Mouse (Mus musculus) kidney, embryonic 14.5 days (tissue): ENCODE results near the gene Pknox1. TPM values are rescaled to one million over a fixed set of nuclear protein-coding genes. Genes with fewer than 3 reads are reported as not detected.

Experiments used
- ATAC-seq: fragments of 200-750 bp; cut with Nextera tagmentation; 2 replicates; pipeline ENCODE4 v1.8.0; 2017; ENCODE audit warnings: moderate number of reproducible peaks, mild to moderate bottlenecking, moderate TSS enrichment, moderate library complexity; ENCODE audit not compliant: low FRiP score, low TSS enrichment
- H3K27ac ChIP-seq: fragments of 300-500 bp; sonication (generic); 2 replicates; pipeline ENCODE4 v1.5.1; 2014; ENCODE audit warnings: low read depth, mild to moderate bottlenecking, low read length, moderate library complexity, mixed read lengths
- H3K27me3 ChIP-seq: fragments of 300-500 bp; sonication (generic); 2 replicates; pipeline ENCODE4 v1.6.1; 2014; ENCODE audit warnings: mild to moderate bottlenecking, low read length; ENCODE audit not compliant: control insufficient read depth, insufficient read depth
- H3K36me3 ChIP-seq: fragments of 300-500 bp; sonication (generic); 2 replicates; pipeline ENCODE4 v1.6.1; 2014; ENCODE audit warnings: low read length, mixed read lengths; ENCODE audit not compliant: control insufficient read depth, insufficient read depth
- H3K4me1 ChIP-seq: fragments of 300-500 bp; sonication (generic); 2 replicates; pipeline ENCODE4 v1.6.1; 2014; ENCODE audit warnings: low read length, mixed read lengths; ENCODE audit not compliant: control insufficient read depth, insufficient read depth
- H3K4me2 ChIP-seq: fragments of 300-500 bp; sonication (generic); replicated peaks from 2 replicates; pipeline ENCODE4 v1.6.1; 2014; ENCODE audit warnings: low read depth, mild to moderate bottlenecking, low read length
- H3K4me3 ChIP-seq: fragments of 300-500 bp; sonication (generic); 2 replicates; pipeline ENCODE4 v1.5.1; 2014; ENCODE audit warnings: mild to moderate bottlenecking, low read length
- H3K9ac ChIP-seq: fragments of 300-500 bp; sonication (generic); 2 replicates; pipeline ENCODE4 v1.6.1; 2014; ENCODE audit warnings: low read depth, mild to moderate bottlenecking, low read length, moderate library complexity
- H3K9me3 ChIP-seq: fragments of 300-500 bp; sonication (generic); 2 replicates; pipeline ENCODE4 v1.6.1; 2016; ENCODE audit warnings: low read length; ENCODE audit not compliant: control insufficient read depth
- WGBS: fragments of 180-500 bp; shearing (Covaris S2); extraction: QIAGEN DNeasy Blood & Tissue Kit; methylation state at CpG from one replicate; pipeline ENCODE4 v1.1.7; 2014; 5-methylcytosine and 5-hydroxymethylcytosine counted together
- polyA plus RNA-seq: library from polyadenylated mRNA; unstranded; fragments of >200 nt; fragmentation: Nextera tagmentation; extraction: Ambion mirVana; gene quantifications from 2 replicates; pipeline ENCODE4 v1.2.1, GENCODE M21; 2014

The Pknox1 gene
- 27.1 and 44.0 TPM in 2 replicates for polyA plus RNA-seq

DNA sequence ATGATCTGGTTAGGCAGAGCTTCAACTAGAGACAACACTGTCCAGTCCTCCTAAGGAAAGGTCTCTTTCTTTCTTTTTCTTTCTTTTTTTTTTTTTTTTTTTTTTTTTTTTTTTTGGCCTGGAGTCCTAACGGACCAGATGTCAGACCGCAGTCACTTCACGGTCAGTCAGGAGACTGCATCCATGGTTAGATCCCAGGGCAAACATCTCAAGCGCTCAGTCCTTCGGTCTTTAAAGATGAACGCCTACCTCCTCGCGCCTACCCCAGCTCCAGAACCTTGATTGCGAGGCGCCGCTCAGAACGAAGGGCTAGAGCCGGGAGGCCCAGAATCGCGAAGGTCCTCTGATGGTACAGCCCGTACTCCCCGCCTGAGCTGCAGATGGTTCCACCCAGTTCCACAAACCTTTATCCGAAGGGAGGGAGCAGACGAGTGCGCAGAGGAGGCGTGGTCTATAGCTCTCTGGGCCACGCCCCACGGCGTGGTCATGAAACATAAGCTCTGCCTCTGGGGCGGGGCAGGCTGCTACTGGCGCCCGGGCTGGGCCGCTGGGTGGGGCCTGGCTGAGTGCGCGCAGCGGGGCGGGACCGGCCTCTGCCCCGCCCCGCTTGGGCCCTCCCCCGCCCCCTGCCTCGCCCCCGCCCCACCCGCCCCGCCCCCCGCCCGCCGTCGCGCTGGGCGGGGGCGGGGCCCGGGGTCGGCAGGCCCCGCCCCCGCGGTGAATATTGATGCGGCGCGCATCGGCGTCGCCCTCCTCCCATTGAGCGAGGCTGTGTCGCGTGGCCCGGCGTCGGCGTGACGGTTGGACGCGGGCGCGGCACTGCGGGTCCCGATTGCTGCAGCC lies at the start of gene Pknox1:
TSS of gene Pknox1 (plus strand) at position 720 of the 843 bp plus-strand sequence.
- peak within 1 kb of the TSS; percentile 91 for H3K9ac ChIP-seq
- no peaks in the 10 kb centered on the region for H3K27me3 ChIP-seq
- H3K4me3 ChIP-seq = peak within 1 kb of the TSS; percentile 86
- 0% methylated on average over 46 of the region's 72 CpGs for WGBS
- H3K4me1 ChIP-seq = peaks cover 25% of the 10 kb centered on the region
- H3K4me2 ChIP-seq = peak within 1 kb of the TSS; percentile 85
- H3K27ac ChIP-seq = peak within 1 kb of the TSS; percentile 89
- H3K9me3 ChIP-seq = no peaks in the 10 kb centered on the region
- ATAC-seq = peak; percentile 96
- H3K36me3 ChIP-seq = no peaks in the 10 kb centered on the region

DNA sequence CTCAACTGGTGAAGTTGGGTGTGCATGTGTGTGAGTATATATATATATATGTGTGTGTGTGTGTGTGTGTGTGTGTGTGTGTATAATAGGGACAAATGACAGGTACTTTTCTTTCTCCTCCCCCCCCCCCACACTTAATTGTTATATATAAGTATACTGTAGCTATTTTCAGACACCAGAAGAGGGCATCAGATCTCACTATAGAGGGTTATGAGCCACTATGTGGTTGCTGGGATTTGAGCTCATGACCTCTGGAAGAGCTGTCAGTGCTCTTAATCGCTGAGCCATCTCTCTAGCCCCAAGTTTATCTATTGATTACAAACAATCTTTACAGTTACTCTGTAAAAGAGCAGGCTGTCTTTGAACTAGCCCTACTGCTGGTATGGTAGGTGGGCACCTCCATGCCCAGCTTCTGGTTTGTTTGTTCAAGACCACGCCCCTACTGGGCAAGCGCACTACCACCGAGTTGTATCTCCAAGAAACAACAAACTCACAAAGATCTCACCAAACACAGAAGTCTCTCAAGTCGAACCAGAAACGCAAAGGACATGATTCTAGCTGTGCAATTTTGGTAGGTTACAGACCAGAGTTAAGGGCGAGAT lies 45.1 kb upstream of the Pknox1 start:
- H3K27me3 ChIP-seq = no peaks in the 10 kb centered on the region
- H3K9me3 ChIP-seq = no peaks in the 10 kb centered on the region
- peak; percentile 58; the same call in 1 of the 2 replicates for ATAC-seq
- 0 out of 2 replicates have a peak overlapping the region, but pooled peaks have one; percentile 37 for H3K27ac ChIP-seq
- peaks cover 14% of the 10 kb centered on the region for H3K4me1 ChIP-seq
- H3K9ac ChIP-seq = no peak overlapping the region
- H3K4me2 ChIP-seq = peak overlapping the region; percentile 72
- peak overlapping the region; percentile 87 for H3K4me3 ChIP-seq
- H3K36me3 ChIP-seq = peaks cover 14% of the 10 kb centered on the region; the same call in 1 of the 2 replicates
- 3% methylated on average over 7 of the region's 7 CpGs for WGBS

DNA sequence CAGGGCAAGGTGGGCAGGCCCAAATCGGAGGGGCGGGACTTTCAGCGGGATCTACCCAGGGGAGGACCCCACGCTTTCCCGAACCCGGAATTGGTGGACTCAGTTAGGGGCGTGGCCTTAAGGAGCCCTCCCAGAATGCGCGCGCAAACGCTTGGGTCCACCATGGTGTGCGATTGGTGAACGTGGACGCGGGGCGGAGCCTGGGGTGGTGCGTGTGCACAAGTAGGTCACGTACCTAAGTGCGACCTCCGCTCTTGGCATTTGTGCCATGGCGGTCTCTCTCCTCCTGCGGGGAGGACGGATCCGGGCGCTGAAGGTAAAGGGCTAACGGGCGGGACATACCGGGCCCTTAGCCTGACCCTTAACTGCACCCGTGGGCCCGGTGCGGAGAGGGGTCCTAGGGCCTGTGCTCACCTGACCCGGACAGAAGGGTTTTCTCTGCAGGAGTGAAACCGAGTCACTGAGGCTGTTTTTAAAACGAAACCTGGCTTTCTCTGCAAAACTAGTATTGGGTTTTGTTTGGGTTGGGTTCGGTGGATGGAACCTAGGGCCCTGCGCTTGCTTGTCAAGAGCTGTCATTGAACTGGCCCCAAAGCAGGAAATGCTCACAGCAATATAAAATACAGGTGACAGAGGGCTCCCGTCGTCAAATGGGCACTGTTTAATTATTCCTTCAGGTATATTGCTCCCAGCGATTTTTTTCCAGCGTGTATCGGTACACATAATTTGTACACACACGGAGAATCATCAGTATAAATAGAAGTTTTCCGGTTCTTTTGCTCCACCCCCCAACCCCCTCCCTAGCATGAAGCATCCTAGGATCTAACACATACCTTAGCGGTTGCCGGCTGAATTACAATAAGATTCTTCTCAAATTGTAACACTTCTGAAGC lies 44.3 kb upstream of the Pknox1 start, which contains the start of the genes Wdr4 and Ndufv3:
TSS of gene Wdr4 (minus strand) at position 35 of the 893 bp plus-strand sequence.
TSS of gene Ndufv3 (plus strand) at position 170 of the 893 bp plus-strand sequence.
- peak within 1 kb of the TSS; percentile 72 for H3K4me2 ChIP-seq
- peaks cover 14% of the 10 kb centered on the region for H3K4me1 ChIP-seq
- peak within 1 kb of the TSS; percentile 65; the same call in 1 of the 2 replicates for H3K27ac ChIP-seq
- peaks cover 14% of the 10 kb centered on the region; the same call in 1 of the 2 replicates for H3K36me3 ChIP-seq
- WGBS = 1% methylated on average over 44 of the region's 45 CpGs
- no peaks in the 10 kb centered on the region for H3K27me3 ChIP-seq
- H3K9ac ChIP-seq = peak within 1 kb of the TSS; percentile 76
- H3K4me3 ChIP-seq = peak within 1 kb of the TSS; percentile 87
- no peaks in the 10 kb centered on the region for H3K9me3 ChIP-seq
- ATAC-seq = peak; percentile 98

DNA sequence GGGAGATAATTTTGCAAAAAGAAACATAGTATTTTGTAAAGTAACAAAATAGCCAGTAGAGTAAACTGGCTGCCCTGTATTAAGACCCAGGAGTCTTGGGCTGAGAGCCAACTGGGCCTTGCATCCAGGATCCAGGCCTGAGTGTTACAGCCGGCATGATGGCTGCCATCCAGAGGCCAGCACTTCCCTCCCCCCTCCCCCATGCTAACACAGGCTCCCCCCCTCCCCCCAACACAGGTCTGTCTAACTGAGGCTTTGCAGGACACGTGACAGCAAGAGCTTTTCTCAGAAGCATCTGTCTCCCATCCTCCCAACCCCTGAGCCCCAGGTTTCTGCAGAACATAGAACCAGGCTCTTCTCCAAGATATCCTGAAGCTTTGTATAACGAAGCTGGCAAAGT lies 43.6 kb upstream of the Pknox1 start:
- WGBS = 18% methylated on average over 3 of the region's 3 CpGs
- no peak for ATAC-seq
- H3K4me1 ChIP-seq = peaks cover 14% of the 10 kb centered on the region
- H3K27ac ChIP-seq = peak overlapping the region; percentile 2; the same call in 1 of the 2 replicates
- H3K4me3 ChIP-seq = peak overlapping the region; percentile 87
- H3K36me3 ChIP-seq = peaks cover 17% of the 10 kb centered on the region; the same call in 1 of the 2 replicates
- peak overlapping the region; percentile 72 for H3K4me2 ChIP-seq
- no peaks in the 10 kb centered on the region for H3K27me3 ChIP-seq
- no peaks in the 10 kb centered on the region for H3K9me3 ChIP-seq
- H3K9ac ChIP-seq = peak overlapping the region; percentile 76; the same call in 1 of the 2 replicates

DNA sequence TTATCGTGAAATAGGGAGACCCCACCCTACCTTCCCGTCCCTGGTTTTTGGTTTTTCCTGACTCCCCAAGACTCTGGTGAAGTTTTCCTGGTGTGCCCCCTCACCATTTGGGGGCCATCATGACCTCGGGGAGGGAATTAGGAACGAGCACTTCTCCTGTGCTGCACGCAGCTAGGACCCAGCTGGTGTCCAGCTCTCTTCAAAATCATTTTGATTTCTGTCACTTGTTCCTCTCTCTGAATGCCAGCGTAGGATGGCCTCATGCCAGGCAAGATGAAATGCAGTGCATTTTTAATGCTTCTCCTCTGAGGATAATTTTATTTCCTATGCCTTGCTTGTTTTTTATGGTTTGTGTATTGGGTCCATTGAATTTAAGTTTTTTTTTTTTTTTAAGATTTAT lies 42.6 kb upstream of the Pknox1 start:
- Histone ChIP-seq H3K4me1 (peaks cover 14% of the 10 kb centered on the region), H3K27me3 (no peaks in the 10 kb centered on the region), H3K4me3 (no peak overlapping the region), H3K4me2 (no peak overlapping the region), H3K9ac (no peak overlapping the region), H3K27ac (no peak overlapping the region), H3K36me3 (peaks cover 21% of the 10 kb centered on the region; the same call in 1 of the 2 replicates), H3K9me3 (no peaks in the 10 kb centered on the region)
- WGBS = 92% methylated on average over 6 of the region's 6 CpGs
- no peak for ATAC-seq

DNA sequence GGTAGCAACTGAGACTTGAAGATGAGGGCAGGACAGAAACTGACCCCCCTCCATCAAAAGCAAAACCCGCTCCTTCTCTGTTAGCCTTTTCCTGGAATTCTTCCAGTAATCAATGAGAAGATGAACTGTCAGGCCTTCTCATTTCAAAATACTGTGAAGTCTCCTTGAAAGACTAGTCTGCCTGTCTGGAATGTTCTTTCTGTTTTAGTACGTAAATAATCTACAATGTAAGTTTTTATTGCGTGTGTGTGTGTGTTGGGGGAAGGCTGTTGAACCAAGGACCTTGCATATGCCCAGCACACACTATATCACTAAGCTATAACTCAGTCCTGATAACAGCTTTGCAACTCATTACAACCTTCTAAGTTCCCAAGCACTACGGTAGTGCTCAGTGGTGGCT lies 39.4 kb upstream of the Pknox1 start:
- Histone ChIP-seq H3K9me3 (no peaks in the 10 kb centered on the region), H3K4me3 (no peak overlapping the region), H3K27ac (no peak overlapping the region), H3K4me1 (peaks cover 14% of the 10 kb centered on the region), H3K36me3 (peaks cover 40% of the 10 kb centered on the region), H3K9ac (no peak overlapping the region), H3K27me3 (no peaks in the 10 kb centered on the region), H3K4me2 (no peak overlapping the region)
- no peak for ATAC-seq
- WGBS = 69% methylated on average over 4 of the region's 4 CpGs

DNA sequence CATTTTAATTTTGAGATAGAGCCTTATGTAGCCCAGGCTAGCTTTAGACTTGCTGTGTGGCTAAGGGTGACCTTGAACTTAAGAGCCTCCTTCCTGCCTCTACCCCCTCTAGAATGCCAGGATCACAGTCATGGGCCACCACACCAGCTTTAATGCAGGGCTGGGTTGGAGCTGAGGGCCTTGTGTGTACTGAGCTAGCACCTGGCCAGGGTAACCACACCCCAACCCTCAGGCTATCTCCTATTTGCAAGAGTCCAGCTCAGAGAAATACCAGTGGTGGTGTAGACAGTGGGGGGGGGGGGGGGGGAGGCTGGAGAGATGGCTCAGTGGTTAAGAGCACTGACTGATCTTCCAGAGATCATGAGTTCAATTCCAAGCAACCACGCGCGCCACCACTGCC lies 38.7 kb upstream of the Pknox1 start:
- H3K9ac ChIP-seq = no peak overlapping the region
- H3K4me2 ChIP-seq = no peak overlapping the region
- no peak overlapping the region for H3K4me3 ChIP-seq
- H3K4me1 ChIP-seq = peaks cover 9% of the 10 kb centered on the region
- ATAC-seq = no peak
- no peak overlapping the region for H3K27ac ChIP-seq
- H3K27me3 ChIP-seq = no peaks in the 10 kb centered on the region
- peaks cover 41% of the 10 kb centered on the region for H3K36me3 ChIP-seq
- WGBS = 97% methylated on average over 3 of the region's 3 CpGs
- H3K9me3 ChIP-seq = no peaks in the 10 kb centered on the region

DNA sequence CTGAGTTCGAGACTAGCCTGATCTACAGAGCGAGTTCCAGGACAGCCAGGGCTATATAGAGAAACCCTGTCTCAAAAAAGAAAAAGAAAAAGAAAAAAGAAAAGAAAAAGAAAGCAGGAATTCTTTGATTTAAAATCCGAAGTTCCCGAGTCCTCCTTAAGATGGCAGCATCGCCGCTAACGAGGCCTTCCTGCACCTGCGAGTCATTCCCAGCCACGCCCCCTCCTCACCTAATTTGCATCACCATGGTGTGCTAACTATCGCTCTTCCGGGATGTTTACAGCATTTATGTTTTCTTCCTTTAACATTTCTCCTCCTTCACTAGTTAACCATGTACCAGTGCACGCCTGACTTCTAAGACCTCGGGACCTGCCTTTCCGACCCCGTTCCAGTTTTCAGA lies 35.2 kb upstream of the Pknox1 start:
- ATAC-seq = no peak
- Histone ChIP-seq H3K36me3 (peaks cover 38% of the 10 kb centered on the region), H3K4me3 (peak overlapping the region; percentile 10; the same call in 1 of the 2 replicates), H3K4me1 (no peaks in the 10 kb centered on the region), H3K27ac (no peak overlapping the region), H3K27me3 (no peaks in the 10 kb centered on the region), H3K4me2 (no peak overlapping the region; the same call in 1 of the 2 replicates), H3K9me3 (no peaks in the 10 kb centered on the region), H3K9ac (peak overlapping the region; percentile 8; the same call in 1 of the 2 replicates)
- 25% methylated on average over 15 of the region's 15 CpGs for WGBS
